Mouse (Mus musculus): ENCODE measurements around the gene Tmem25.

Tmem25 gene

DNA sequence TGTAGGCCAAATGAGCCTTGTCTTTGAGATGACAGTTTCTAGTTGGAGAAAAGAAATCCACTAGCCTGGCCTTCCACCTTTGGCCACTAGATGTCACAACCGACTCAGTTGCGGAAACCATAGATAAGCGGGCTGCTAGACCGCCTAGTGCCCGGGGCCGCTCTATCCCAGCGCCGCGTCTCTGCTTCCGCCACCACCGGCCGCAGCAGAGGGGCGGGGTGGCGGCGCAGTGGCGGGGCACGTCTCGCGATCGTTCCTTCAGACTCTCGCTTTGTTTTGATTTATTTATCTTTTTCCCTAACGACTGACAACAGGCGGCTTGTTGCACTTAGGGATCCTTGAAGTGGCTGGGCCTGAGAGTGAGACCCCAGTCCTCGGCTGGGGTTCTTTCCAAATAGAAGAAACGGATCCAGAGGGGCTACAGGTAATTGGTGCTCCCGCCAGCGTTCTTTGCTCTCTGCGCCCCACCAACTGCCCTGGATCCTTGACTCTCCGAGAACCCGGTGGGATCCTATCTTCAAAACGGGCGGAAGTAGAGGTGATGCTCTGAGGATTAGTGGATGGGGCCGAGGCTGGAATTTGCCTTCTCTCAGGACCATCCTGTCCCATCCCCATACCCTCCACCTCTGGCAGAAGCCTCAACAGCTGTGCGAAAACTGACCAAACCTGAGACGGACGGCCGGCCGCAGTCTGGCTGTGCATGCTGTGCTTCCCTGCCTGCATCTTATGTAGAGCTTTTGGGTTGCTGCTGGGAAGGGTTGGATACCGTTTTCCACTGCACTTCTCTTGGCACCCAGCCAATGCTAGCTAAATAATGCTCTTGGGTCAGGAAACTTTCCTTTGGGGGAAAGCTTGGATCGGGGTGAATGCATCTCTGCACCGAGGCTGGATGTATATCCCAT is 26.1 kb downstream of the Tmem25 start:
- peak; percentile 97 for DNase-seq (ENCODE audit: low read depth)

GRCm38 (mm10) chr9:44772392-44772749 is 26.7 kb downstream of the Tmem25 start:
- DNase-seq (ENCODE audit: low read depth), result no peak

DNA sequence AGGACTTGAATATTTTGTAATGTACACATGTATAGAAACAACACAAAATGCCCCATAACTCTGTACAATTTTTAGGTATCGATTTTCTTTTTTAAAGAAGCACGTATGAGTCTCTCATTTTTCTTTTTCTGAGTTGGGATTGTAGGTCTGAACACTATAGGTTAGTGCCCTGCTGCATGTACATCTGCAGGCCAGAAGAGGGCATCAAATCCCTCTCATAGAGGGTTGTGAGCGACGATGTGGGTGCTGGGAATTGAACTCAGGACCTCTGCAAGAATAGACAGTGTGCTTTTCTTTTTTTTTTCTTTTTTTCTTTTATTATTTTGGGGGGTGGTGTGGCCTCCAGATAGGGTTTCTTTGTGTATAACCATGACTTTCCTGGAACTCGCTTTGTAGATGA is 27.7 kb downstream of the Tmem25 start:
- DNase-seq (ENCODE audit: low read depth), result peak; percentile 21

DNA sequence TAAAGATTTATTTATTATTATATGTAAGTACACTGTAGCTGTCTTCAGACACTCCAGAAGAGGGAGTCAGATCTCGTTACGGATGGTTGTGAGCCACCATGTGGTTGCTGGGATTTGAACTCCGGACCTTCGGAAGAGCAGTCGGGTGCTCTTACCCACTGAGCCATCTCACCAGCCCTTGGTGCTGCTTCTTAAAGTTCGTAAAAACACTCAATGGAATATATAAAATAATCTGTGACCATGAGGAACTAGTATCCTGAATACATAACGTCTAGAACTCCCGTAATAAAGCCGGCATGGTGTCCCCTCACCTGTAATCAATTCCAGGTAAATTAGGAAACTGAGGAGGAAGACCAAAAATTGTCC is 31.1 kb downstream of the Tmem25 start:
- peak; percentile 42 for DNase-seq (ENCODE audit: low read depth)

DNA sequence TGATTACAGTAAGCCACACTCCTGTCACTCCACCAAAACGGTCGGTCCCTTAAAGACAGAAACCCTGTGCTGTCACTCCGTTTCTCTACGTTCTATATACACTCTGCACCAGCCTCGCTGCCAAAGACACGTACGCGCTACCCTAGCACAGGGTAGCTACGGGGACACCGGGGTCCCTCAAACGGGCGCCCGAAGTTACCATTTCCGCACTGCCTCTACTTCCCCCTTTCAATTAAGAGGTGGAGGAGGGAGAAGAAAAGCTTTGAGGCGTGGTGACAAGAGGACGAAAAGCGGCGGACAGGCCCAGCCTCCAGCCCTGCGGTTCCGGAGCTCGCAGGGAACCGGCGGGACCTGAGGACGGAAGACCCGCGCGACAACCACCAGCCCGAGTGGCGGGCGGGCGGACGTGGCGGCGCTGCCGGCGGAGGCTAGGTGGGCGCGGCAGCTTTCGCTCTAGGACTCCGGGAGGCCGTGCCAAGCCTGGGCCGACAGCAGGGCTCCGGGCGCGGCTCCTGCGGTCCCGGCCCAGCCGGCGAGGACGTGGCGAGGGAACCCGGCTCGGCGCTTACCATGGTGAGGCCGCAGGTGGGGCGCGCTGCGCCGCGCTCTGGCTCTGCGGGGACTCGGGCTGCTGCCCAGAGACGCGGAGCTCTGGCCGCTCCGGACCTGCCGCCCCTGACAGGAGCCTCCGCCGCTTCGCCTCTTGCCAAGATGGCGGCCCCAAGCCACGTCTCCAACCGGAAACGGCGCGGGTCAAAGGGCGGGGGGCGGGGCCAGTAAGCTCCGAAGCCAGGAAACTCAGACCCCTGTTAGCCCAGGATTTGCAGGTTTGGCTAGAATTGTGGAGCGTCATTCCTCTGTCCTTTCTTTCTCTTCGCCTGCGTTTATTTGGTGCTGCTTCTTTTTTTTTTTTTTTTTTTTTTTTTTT is 31.7 kb downstream of the Tmem25 start, which contains the start of the genes Arcn1 and Ift46:
Gene Arcn1 (minus strand): TSS at position 745 of the 928 bp plus-strand sequence.
Gene Ift46 (plus strand): TSS at position 808 of the 928 bp plus-strand sequence.
- peak; percentile 91 for DNase-seq (ENCODE audit: low read depth)

DNA sequence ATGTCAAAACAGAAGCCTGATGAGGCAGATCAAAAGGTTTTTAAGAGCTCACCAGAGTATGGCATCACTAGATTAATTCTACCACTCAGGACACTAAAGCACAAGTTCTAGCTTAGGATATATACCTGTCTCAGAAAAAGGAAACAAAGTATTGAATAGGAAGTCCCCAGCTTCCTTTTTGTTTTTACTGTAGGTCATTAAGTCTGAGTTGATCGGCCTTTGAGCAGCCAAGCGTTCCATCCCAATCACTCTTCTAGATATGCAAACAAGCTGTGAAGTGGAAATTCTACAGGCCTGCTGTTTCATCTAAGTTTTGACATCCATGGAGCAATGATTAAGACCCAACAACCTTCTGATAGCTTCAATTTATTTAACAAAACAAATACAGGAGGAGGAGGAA is 38.2 kb downstream of the Tmem25 start:
- no peak for DNase-seq (ENCODE audit: low read depth)

- DNase-seq (ENCODE audit: low read depth), result no peak
Observed at GRCm38 (mm10) chr9:44748473-44748872, 50.6 kb downstream of the Tmem25 start.

DNA sequence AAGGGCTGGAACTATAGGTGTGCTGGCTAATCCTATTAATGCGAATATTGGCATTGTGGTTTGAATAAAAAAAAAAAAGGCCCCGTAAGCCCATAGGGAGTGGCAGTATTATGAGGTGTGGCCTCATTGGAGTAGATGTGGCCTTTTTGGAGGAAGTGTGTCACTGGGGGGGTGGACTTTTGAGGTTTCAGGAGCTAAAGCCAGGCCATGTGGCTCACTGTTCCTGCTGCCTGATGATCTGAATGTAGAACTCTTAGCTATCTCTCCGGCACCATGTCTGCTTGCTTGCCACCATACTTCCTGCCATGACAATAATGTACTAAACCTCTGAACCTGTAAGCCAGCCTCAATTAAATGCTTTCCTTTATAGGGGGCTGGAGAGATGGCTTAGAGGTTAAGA is 51.8 kb downstream of the Tmem25 start:
- DNase-seq (ENCODE audit: low read depth), result no peak

GRCm38 (mm10) chr9:44746666-44747065 is 52.4 kb downstream of the Tmem25 start:
- DNase-seq (ENCODE audit: low read depth), result no peak

- DNase-seq (ENCODE audit: low read depth), result no peak
Observed at GRCm38 (mm10) chr9:44745371-44745770, 53.7 kb downstream of the Tmem25 start.
